25 mouse cellular contexts compared by ENCODE assay signal in the genomic region with DNA sequence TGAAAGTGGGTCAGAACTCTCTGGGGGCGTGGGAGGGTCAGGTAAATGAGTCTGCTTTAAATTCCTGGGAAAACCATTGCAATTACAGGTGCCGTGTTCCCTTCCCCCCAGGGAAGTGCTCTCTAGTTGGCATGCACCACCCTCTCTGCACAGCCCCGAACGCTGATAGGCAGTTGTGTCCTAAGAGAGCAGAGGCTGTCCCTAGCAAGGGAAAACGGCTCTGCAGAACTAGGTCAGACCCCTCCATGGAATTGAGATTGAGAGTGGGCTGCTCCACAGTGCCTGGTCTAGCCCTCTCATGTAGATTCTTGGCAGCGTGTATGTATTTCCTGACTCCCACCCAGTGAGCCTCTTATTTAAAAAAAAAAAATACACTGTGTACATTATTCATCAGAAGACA. TPM values are rescaled to one million over a fixed set of nuclear protein-coding genes. Genes with fewer than 3 reads are reported as not detected.
A peak's percentile ranks its signal among the peaks of the same experiment; 100 is the strongest.
DNase-seq lines count a peak whose midpoint lies in the region; ATAC-seq and TF ChIP-seq lines count a peak whose summit lies in the region.
"Had no signal": no experiment of that assay in that cellular context is flagged by ENCODE, and none has a peak within 500 bp of the region (broad histone marks: within the 10 kb centered on the region; RNA-seq: fewer than 3 reads in every experiment).

No protein-coding gene starts in this region.

- no peaks in the 10 kb centered on the region for H3K4me1 ChIP-seq in embryonic facial prominence, embryonic 14.5 days (ENCODE audit: control insufficient read depth, insufficient read depth, low read length)
- no peaks in the 10 kb centered on the region for H3K4me1 ChIP-seq in embryonic facial prominence, embryonic 10.5 days
- H3K4me1 ChIP-seq in hindbrain, embryonic 16.5 days (ENCODE audit: control insufficient read depth, insufficient read depth, low read depth, low read length) = no peaks in the 10 kb centered on the region
- no peaks in the 10 kb centered on the region for H3K4me1 ChIP-seq in hindbrain, embryonic 10.5 days (replicated peaks)
- H3K4me1 ChIP-seq in midbrain, postnatal 0 days (ENCODE audit: insufficient read depth, low read length) = no peaks in the 10 kb centered on the region
- no peaks in the 10 kb centered on the region for H3K4me1 ChIP-seq in midbrain, embryonic 11.5 days (ENCODE audit: control insufficient read depth, insufficient read depth, low read length)
- H3K4me1 ChIP-seq: embryonic facial prominence, embryonic 12.5 days; forebrain, embryonic 12.5 days; forebrain, embryonic 15.5 days; heart, embryonic 15.5 days had no signal

- no peak for TF ChIP-seq CTCF in midbrain, postnatal 0 days (IDR thresholded peaks at IDR 0.05)

- no peak overlapping the region for H3K9ac ChIP-seq in embryonic facial prominence, embryonic 14.5 days (ENCODE audit: low read depth, low read length)
- no peak overlapping the region for H3K9ac ChIP-seq in hindbrain, embryonic 16.5 days (ENCODE audit: low read depth, low read length)
- H3K9ac ChIP-seq in midbrain, postnatal 0 days (replicated peaks; ENCODE audit: low read length, poor library complexity, severe bottlenecking) = no peak overlapping the region
- H3K9ac ChIP-seq in midbrain, embryonic 11.5 days (ENCODE audit: low read length) = no peak overlapping the region
- H3K9ac ChIP-seq: embryonic facial prominence, embryonic 12.5 days; forebrain, embryonic 12.5 days; forebrain, embryonic 15.5 days; heart, embryonic 12.5 days; heart, embryonic 15.5 days had no signal

- no peak overlapping the region for H3K27ac ChIP-seq in embryonic facial prominence, embryonic 14.5 days (replicated peaks; ENCODE audit: low read depth, low read length)
- H3K27ac ChIP-seq in embryonic facial prominence, embryonic 10.5 days (replicated peaks) = no peak overlapping the region
- H3K27ac ChIP-seq in hindbrain, embryonic 16.5 days (ENCODE audit: low read depth, low read length) = no peak overlapping the region
- no peak overlapping the region for H3K27ac ChIP-seq in hindbrain, embryonic 10.5 days
- H3K27ac ChIP-seq in midbrain, postnatal 0 days (ENCODE audit: low read depth, low read length) = peak overlapping the region; percentile 9; the same call in 1 of the 2 replicates
- no peak overlapping the region for H3K27ac ChIP-seq in midbrain, embryonic 11.5 days (ENCODE audit: low read depth, low read length)
- H3K27ac ChIP-seq: embryonic facial prominence, embryonic 12.5 days; forebrain, embryonic 12.5 days; forebrain, embryonic 15.5 days; heart, embryonic 15.5 days had no signal

- DNase-seq in embryonic facial prominence, embryonic 14.5 days (ENCODE audit: low spot score) = no peak
- DNase-seq in embryonic facial prominence, embryonic 10.5 days (ENCODE audit: low spot score) = no peak
- DNase-seq in hindbrain, embryonic 10.5 days (ENCODE audit: low spot score) = no peak
- peak; percentile 53 for DNase-seq in midbrain, postnatal 0 days (ENCODE audit: low spot score)
- DNase-seq in midbrain, embryonic 11.5 days (ENCODE audit: low spot score, missing footprints) = no peak
- DNase-seq: adrenal gland, adult 8-10 months; adrenal gland, postnatal 25 days; cerebellum, adult 18-20 months; cerebellum, adult 9-10 months; cerebellum, postnatal 14 days; gastrocnemius, postnatal 25 days; heart, adult 18-20 months; heart, postnatal 10 days; heart, postnatal 36 days had no signal

- no peaks in the 10 kb centered on the region for H3K9me3 ChIP-seq in embryonic facial prominence, embryonic 14.5 days (ENCODE audit: control insufficient read depth, low read length)
- no peaks in the 10 kb centered on the region for H3K9me3 ChIP-seq in embryonic facial prominence, embryonic 10.5 days
- no peaks in the 10 kb centered on the region for H3K9me3 ChIP-seq in hindbrain, embryonic 16.5 days (ENCODE audit: control insufficient read depth, low read length)
- no peaks in the 10 kb centered on the region for H3K9me3 ChIP-seq in hindbrain, embryonic 10.5 days
- H3K9me3 ChIP-seq in midbrain, postnatal 0 days (ENCODE audit: low read length) = no peaks in the 10 kb centered on the region
- no peaks in the 10 kb centered on the region for H3K9me3 ChIP-seq in midbrain, embryonic 11.5 days (ENCODE audit: control insufficient read depth, low read length)
- H3K9me3 ChIP-seq: embryonic facial prominence, embryonic 12.5 days; forebrain, embryonic 12.5 days; forebrain, embryonic 15.5 days; heart, embryonic 12.5 days; heart, embryonic 15.5 days had no signal

- 93% methylated on average over 6 of the region's 6 CpGs for WGBS in embryonic facial prominence, embryonic 14.5 days
- WGBS in embryonic facial prominence, embryonic 10.5 days = 88% methylated on average over 6 of the region's 6 CpGs
- 85% methylated on average over 6 of the region's 6 CpGs for WGBS in hindbrain, embryonic 16.5 days
- 89% methylated on average over 6 of the region's 6 CpGs for WGBS in hindbrain, embryonic 10.5 days
- 87% methylated on average over 6 of the region's 6 CpGs for WGBS in midbrain, postnatal 0 days
- 92% methylated on average over 6 of the region's 6 CpGs for WGBS in midbrain, embryonic 11.5 days

- ATAC-seq in embryonic facial prominence, embryonic 14.5 days (ENCODE audit: low read depth) = peak; percentile 37; the same call in 1 of the 2 replicates
- ATAC-seq in hindbrain, embryonic 16.5 days = peak; percentile 92
- peak; percentile 62; the same call in 1 of the 2 replicates for ATAC-seq in midbrain, postnatal 0 days (ENCODE audit: low FRiP score)
- no peak for ATAC-seq in midbrain, embryonic 11.5 days (ENCODE audit: low FRiP score)
- ATAC-seq: activated CD4-positive, CD25-positive, alpha-beta regulatory T cell, adult 4 months; forebrain, embryonic 15.5 days; intestine, postnatal 0 days had no signal

- no peak overlapping the region for H3K4me2 ChIP-seq in embryonic facial prominence, embryonic 14.5 days (ENCODE audit: low read depth, low read length)
- H3K4me2 ChIP-seq in hindbrain, embryonic 16.5 days (ENCODE audit: low read length) = no peak overlapping the region
- no peak overlapping the region for H3K4me2 ChIP-seq in midbrain, postnatal 0 days (ENCODE audit: low read depth, low read length, poor library complexity, severe bottlenecking)
- H3K4me2 ChIP-seq in midbrain, embryonic 11.5 days = no peak overlapping the region
- H3K4me2 ChIP-seq: embryonic facial prominence, embryonic 12.5 days; forebrain, embryonic 12.5 days; forebrain, embryonic 15.5 days; heart, embryonic 12.5 days; heart, embryonic 15.5 days had no signal

- H3K27me3 ChIP-seq in embryonic facial prominence, embryonic 14.5 days (replicated peaks; ENCODE audit: control insufficient read depth, insufficient read depth, low read length) = no peaks in the 10 kb centered on the region
- H3K27me3 ChIP-seq in embryonic facial prominence, embryonic 10.5 days (replicated peaks; ENCODE audit: low read depth, poor library complexity, severe bottlenecking) = no peaks in the 10 kb centered on the region
- no peaks in the 10 kb centered on the region for H3K27me3 ChIP-seq in hindbrain, embryonic 16.5 days (replicated peaks; ENCODE audit: control insufficient read depth, insufficient read depth, low read length)
- no peaks in the 10 kb centered on the region for H3K27me3 ChIP-seq in hindbrain, embryonic 10.5 days (ENCODE audit: insufficient read depth, poor library complexity, severe bottlenecking)
- no peaks in the 10 kb centered on the region for H3K27me3 ChIP-seq in midbrain, postnatal 0 days (ENCODE audit: insufficient read depth, low read length)
- H3K27me3 ChIP-seq in midbrain, embryonic 11.5 days (ENCODE audit: control insufficient read depth, insufficient read depth, low read length) = no peaks in the 10 kb centered on the region
- H3K27me3 ChIP-seq: embryonic facial prominence, embryonic 12.5 days; forebrain, embryonic 12.5 days; forebrain, embryonic 15.5 days; heart, embryonic 12.5 days; heart, embryonic 15.5 days had no signal

- no peak overlapping the region for H3K4me3 ChIP-seq in embryonic facial prominence, embryonic 14.5 days (ENCODE audit: low read depth, low read length)
- H3K4me3 ChIP-seq in embryonic facial prominence, embryonic 10.5 days = no peak overlapping the region
- H3K4me3 ChIP-seq in hindbrain, embryonic 16.5 days (ENCODE audit: low read length) = no peak overlapping the region
- H3K4me3 ChIP-seq in hindbrain, embryonic 10.5 days = no peak overlapping the region
- no peak overlapping the region for H3K4me3 ChIP-seq in midbrain, postnatal 0 days (ENCODE audit: low read depth, low read length)
- no peak overlapping the region for H3K4me3 ChIP-seq in midbrain, embryonic 11.5 days (ENCODE audit: low read depth, low read length)
- H3K4me3 ChIP-seq: embryonic facial prominence, embryonic 12.5 days; erythroblast, embryonic 14.5 days; forebrain, embryonic 12.5 days; forebrain, embryonic 15.5 days; heart, embryonic 12.5 days; heart, embryonic 15.5 days had no signal

- peaks cover 86% of the 10 kb centered on the region for H3K36me3 ChIP-seq in embryonic facial prominence, embryonic 14.5 days (ENCODE audit: control insufficient read depth, insufficient read depth, low read length)
- peaks cover 99% of the 10 kb centered on the region for H3K36me3 ChIP-seq in embryonic facial prominence, embryonic 10.5 days (replicated peaks)
- peaks cover 38% of the 10 kb centered on the region for H3K36me3 ChIP-seq in hindbrain, embryonic 16.5 days (ENCODE audit: control insufficient read depth, insufficient read depth, low read length)
- peaks cover 100% of the 10 kb centered on the region for H3K36me3 ChIP-seq in hindbrain, embryonic 10.5 days
- H3K36me3 ChIP-seq in midbrain, postnatal 0 days (ENCODE audit: insufficient read depth, low read length) = peaks cover 71% of the 10 kb centered on the region
- peaks cover 19% of the 10 kb centered on the region for H3K36me3 ChIP-seq in midbrain, embryonic 11.5 days (ENCODE audit: control insufficient read depth, insufficient read depth, low read length)

RNA-seq across cellular contexts. Expression of gene Cpne9, which starts 18.6 kb away (rescaled TPM):
- 0.13 and 0.29 TPM in 2 replicates for polyA plus RNA-seq in embryonic facial prominence, embryonic 14.5 days (2014; fragmentation: Nextera tagmentation; extraction: Ambion mirVana)
- 0.04 and 0.11 TPM in 2 replicates for polyA plus RNA-seq in embryonic facial prominence, embryonic 10.5 days (2016; fragmentation: Nextera tagmentation; extraction: Ambion mirVana)
- polyA plus RNA-seq in hindbrain, embryonic 16.5 days (2015; fragmentation: Nextera tagmentation; extraction: Ambion mirVana) = 9.1 and 9.6 TPM in 2 replicates
- 0.35 and 0.58 TPM in 2 replicates for polyA plus RNA-seq in hindbrain, embryonic 10.5 days (2016; fragmentation: Nextera tagmentation; extraction: Ambion mirVana)
- 10.3 and 23.4 TPM in 2 replicates for total RNA-seq in midbrain, postnatal 0 days (2014; rRNA removed)
- polyA plus RNA-seq in midbrain, postnatal 0 days (2015; fragmentation: Nextera tagmentation; extraction: Ambion mirVana) = 7.9 and 9.1 TPM in 2 replicates
- 0.07 and 0.08 TPM in 2 replicates for polyA plus RNA-seq in midbrain, embryonic 11.5 days (2014; fragmentation: Nextera tagmentation; extraction: Ambion mirVana)
- total RNA-seq: gastrocnemius, adult 8-10 months; gastrocnemius, postnatal 25 days; heart, adult 18-20 months; heart, postnatal 10 days had no signal
- polyA plus RNA-seq: gonadal fat pad, adult 2 months; heart, embryonic 15.5 days; intestine, postnatal 0 days had no signal

RNA-seq across cellular contexts. Expression of gene Mtmr14, which starts 25.9 kb away (rescaled TPM):
- 31.6 and 33.3 TPM in 2 replicates for polyA plus RNA-seq in embryonic facial prominence, embryonic 14.5 days (2014; fragmentation: Nextera tagmentation; extraction: Ambion mirVana)
- polyA plus RNA-seq in embryonic facial prominence, embryonic 10.5 days (2016; fragmentation: Nextera tagmentation; extraction: Ambion mirVana) = 44.0 and 46.9 TPM in 2 replicates
- 34.1 and 34.6 TPM in 2 replicates for polyA plus RNA-seq in hindbrain, embryonic 16.5 days (2015; fragmentation: Nextera tagmentation; extraction: Ambion mirVana)
- 45.7 and 52.3 TPM in 2 replicates for polyA plus RNA-seq in hindbrain, embryonic 10.5 days (2016; fragmentation: Nextera tagmentation; extraction: Ambion mirVana)
- total RNA-seq in midbrain, postnatal 0 days (2014; rRNA removed) = 39.0 and 42.5 TPM in 2 replicates
- 29.4 and 30.5 TPM in 2 replicates for polyA plus RNA-seq in midbrain, postnatal 0 days (2015; fragmentation: Nextera tagmentation; extraction: Ambion mirVana)
- 44.2 and 46.3 TPM in 2 replicates for polyA plus RNA-seq in midbrain, embryonic 11.5 days (2014; fragmentation: Nextera tagmentation; extraction: Ambion mirVana)

RNA-seq across cellular contexts. Expression of gene Brpf1, which starts 43.4 kb away (rescaled TPM):
- polyA plus RNA-seq in embryonic facial prominence, embryonic 14.5 days (2014; fragmentation: Nextera tagmentation; extraction: Ambion mirVana) = 20.0 and 21.8 TPM in 2 replicates
- 24.8 and 26.0 TPM in 2 replicates for polyA plus RNA-seq in embryonic facial prominence, embryonic 10.5 days (2016; fragmentation: Nextera tagmentation; extraction: Ambion mirVana)
- 12.4 and 15.5 TPM in 2 replicates for polyA plus RNA-seq in hindbrain, embryonic 16.5 days (2015; fragmentation: Nextera tagmentation; extraction: Ambion mirVana)
- polyA plus RNA-seq in hindbrain, embryonic 10.5 days (2016; fragmentation: Nextera tagmentation; extraction: Ambion mirVana) = 25.4 and 26.9 TPM in 2 replicates
- 22.1 and 28.1 TPM in 2 replicates for total RNA-seq in midbrain, postnatal 0 days (2014; rRNA removed)
- polyA plus RNA-seq in midbrain, postnatal 0 days (2015; fragmentation: Nextera tagmentation; extraction: Ambion mirVana) = 9.0 and 10.0 TPM in 2 replicates
- 20.1 and 22.8 TPM in 2 replicates for polyA plus RNA-seq in midbrain, embryonic 11.5 days (2014; fragmentation: Nextera tagmentation; extraction: Ambion mirVana)
